Mouse (Mus musculus): ENCODE data around the gene Fam166b.

Fam166b gene

GRCm38 (mm10) chr4:43404697-43405096, 24.2 kb downstream of the Fam166b start:
- DNase-seq (ENCODE audit: low spot score): no peak

- no peak for DNase-seq (ENCODE audit: low spot score)
These were observed 26.7 kb downstream of the Fam166b start for GRCm38 (mm10) chr4:43402212-43402611.

- DNase-seq (ENCODE audit: low spot score): no peak
These were observed 27.4 kb downstream of the Fam166b start for GRCm38 (mm10) chr4:43401486-43401885.

GRCm38 (mm10) chr4:43400976-43401375, 28.0 kb downstream of the Fam166b start:
- no peak for DNase-seq (ENCODE audit: low spot score)

- DNase-seq (ENCODE audit: low spot score): no peak
These were observed 29.4 kb downstream of the Fam166b start for GRCm38 (mm10) chr4:43399391-43400131.

- no peak for DNase-seq (ENCODE audit: low spot score)
These were observed 30.1 kb downstream of the Fam166b start for GRCm38 (mm10) chr4:43398829-43399331.

GRCm38 (mm10) chr4:43398014-43398413, 30.9 kb downstream of the Fam166b start:
- DNase-seq (ENCODE audit: low spot score): no peak

- DNase-seq (ENCODE audit: low spot score): no peak
These were observed 32.6 kb downstream of the Fam166b start for GRCm38 (mm10) chr4:43396381-43396780.

GRCm38 (mm10) chr4:43395836-43396235, 33.1 kb downstream of the Fam166b start:
- no peak for DNase-seq (ENCODE audit: low spot score)

GRCm38 (mm10) chr4:43395147-43395546, 33.8 kb downstream of the Fam166b start:
- DNase-seq (ENCODE audit: low spot score): no peak

GRCm38 (mm10) chr4:43394345-43394891, 34.5 kb downstream of the Fam166b start:
- no peak for DNase-seq (ENCODE audit: low spot score)

- no peak for DNase-seq (ENCODE audit: low spot score)
These were observed 37.3 kb downstream of the Fam166b start for GRCm38 (mm10) chr4:43391521-43392050.

- DNase-seq (ENCODE audit: low spot score): no peak
These were observed 39.0 kb downstream of the Fam166b start for GRCm38 (mm10) chr4:43389845-43390440.

GRCm38 (mm10) chr4:43389390-43389789, 39.5 kb downstream of the Fam166b start:
- no peak for DNase-seq (ENCODE audit: low spot score)

- no peak for DNase-seq (ENCODE audit: low spot score)
These were observed 42.0 kb downstream of the Fam166b start for GRCm38 (mm10) chr4:43386932-43387331.

GRCm38 (mm10) chr4:43384541-43384940, 44.4 kb downstream of the Fam166b start:
- no peak for DNase-seq (ENCODE audit: low spot score)

- DNase-seq (ENCODE audit: low spot score): no peak
These were observed 44.9 kb downstream of the Fam166b start for GRCm38 (mm10) chr4:43384083-43384460.

- no peak for DNase-seq (ENCODE audit: low spot score)
These were observed 45.5 kb downstream of the Fam166b start for GRCm38 (mm10) chr4:43383246-43384082.

- DNase-seq (ENCODE audit: low spot score): no peak
These were observed 46.5 kb downstream of the Fam166b start for GRCm38 (mm10) chr4:43382155-43383020.

GRCm38 (mm10) chr4:43381408-43382154, 47.4 kb downstream of the Fam166b start, which contains the start of gene Rusc2:
Gene Rusc2, plus strand, starts transcription at chr4:43381979.
- peak; percentile 88 for DNase-seq (ENCODE audit: low spot score)
